Mouse (Mus musculus): ENCODE measurements around the gene Hyal2. TPM values are rescaled to one million over a fixed set of nuclear protein-coding genes. Genes with fewer than 3 reads are reported as not detected.
A peak's percentile ranks its signal among the peaks of the same experiment; 100 is the strongest.

The Hyal2 gene
- polyA plus RNA-seq, 1 experiment, result 34.2 TPM

GRCm38 (mm10) chr9:107526198-107527026 lies 41.3 kb upstream of the Hyal2 start:
- TF ChIP-seq POLR2A (IDR thresholded peaks at IDR 0.05; ENCODE audit: insufficient read length, low read depth) (no peak), MYOG (IDR thresholded peaks at IDR 0.05; ENCODE audit: control insufficient read depth in 1 of 3, insufficient read depth in 1 of 3, insufficient read length in 2 of 3, low read depth in 2 of 3) (no peak), MYOD1 (IDR thresholded peaks at IDR 0.05; ENCODE audit: control insufficient read depth in 1 of 3, insufficient read length in 2 of 3, low read depth in 2 of 3) (no peak), CEBPB (IDR thresholded peaks at IDR 0.05; ENCODE audit: insufficient read depth, poor library complexity, severe bottlenecking) (no peak), MAX (IDR thresholded peaks at IDR 0.05; ENCODE audit: low read depth) (no peak), REST (IDR thresholded peaks at IDR 0.05; ENCODE audit: insufficient read depth, insufficient read length) (no peak)
- H3K27me3 ChIP-seq (ENCODE audit: control insufficient read depth, insufficient read depth, insufficient read length), result peaks cover 57% of the 10 kb centered on the region
- H3K79me2 ChIP-seq (ENCODE audit: control insufficient read depth, insufficient read depth), result no peaks in the 10 kb centered on the region
- peak overlapping the region; percentile 6 for H3K4me2 ChIP-seq (ENCODE audit: low read depth)
- no peaks in the 10 kb centered on the region for H3K36me3 ChIP-seq (ENCODE audit: control insufficient read depth, insufficient read depth)
- H3ac ChIP-seq (ENCODE audit: control insufficient read depth, insufficient read length), result no peak overlapping the region
- H3K4me3 ChIP-seq, result no peak overlapping the region

DNA sequence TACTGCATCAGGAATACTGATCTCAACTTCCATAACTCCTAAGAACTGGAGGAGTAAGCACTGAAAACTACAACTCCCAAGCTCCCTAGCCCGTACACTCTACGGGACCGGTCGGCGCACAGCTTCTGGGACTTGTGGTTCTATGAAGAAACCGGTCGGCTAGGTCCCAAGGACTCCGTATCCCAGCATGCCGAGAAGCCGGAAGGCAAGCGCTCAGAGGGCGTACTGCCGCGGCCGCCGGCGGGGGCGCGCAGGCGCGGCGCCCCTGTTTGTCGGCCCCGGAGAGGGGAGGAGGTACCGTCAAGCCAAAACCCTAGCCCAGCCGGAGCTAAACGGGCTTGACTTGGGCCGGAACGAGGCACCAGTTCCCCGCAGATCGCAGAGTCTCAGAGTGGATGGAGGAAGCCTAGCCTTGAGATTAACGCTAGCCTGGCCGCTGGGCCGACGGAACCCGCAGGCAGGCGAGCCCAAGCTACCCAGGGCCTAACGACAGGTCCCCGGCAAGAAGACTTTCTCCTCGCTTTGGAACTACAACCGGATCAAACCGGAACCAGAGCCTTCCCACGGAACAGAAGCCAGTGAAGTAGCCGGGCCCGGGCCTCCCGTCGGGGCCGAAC lies 33.8 kb upstream of the Hyal2 start, which contains the start of gene Tmem115:
Gene Tmem115 (plus strand): TSS at position 155 of the 617 bp plus-strand sequence.
- peak; percentile 70 for TF ChIP-seq POLR2AphosphoS2 (IDR thresholded peaks at IDR 0.05; ENCODE audit: insufficient read length, low read depth)
- TF ChIP-seq POLR2A (IDR thresholded peaks at IDR 0.05; ENCODE audit: insufficient read length, low read depth), result peak; percentile 74
- no peak for TF ChIP-seq MYOD1 (IDR thresholded peaks at IDR 0.05; ENCODE audit: control insufficient read depth in 1 of 3, insufficient read length in 2 of 3, low read depth in 2 of 3)
- TF ChIP-seq E2F4 (IDR thresholded peaks at IDR 0.05; ENCODE audit: insufficient read depth), result no peak
- TF ChIP-seq SRF (IDR thresholded peaks at IDR 0.05; ENCODE audit: control insufficient read depth, insufficient read length, low read depth), result no peak
- no peak for TF ChIP-seq MYOG (IDR thresholded peaks at IDR 0.05; ENCODE audit: control insufficient read depth in 1 of 3, insufficient read depth in 1 of 3, insufficient read length in 2 of 3, low read depth in 2 of 3)
- no peak for TF ChIP-seq TCF3 (IDR thresholded peaks at IDR 0.05; ENCODE audit: insufficient read length, low read depth)
- Histone ChIP-seq H3K4me3 (peak within 1 kb of the TSS; percentile 92), H3ac (ENCODE audit: control insufficient read depth, insufficient read length) (peak within 1 kb of the TSS; percentile 73), H3K27me3 (ENCODE audit: control insufficient read depth, insufficient read depth, insufficient read length) (no peaks in the 10 kb centered on the region), H3K4me2 (ENCODE audit: low read depth) (peak within 1 kb of the TSS; percentile 86), H3K36me3 (ENCODE audit: control insufficient read depth, insufficient read depth) (peaks cover 6% of the 10 kb centered on the region), H3K79me2 (ENCODE audit: control insufficient read depth, insufficient read depth) (peaks cover 34% of the 10 kb centered on the region)

GRCm38 (mm10) chr9:107534408-107535202 lies 33.1 kb upstream of the Hyal2 start:
- Histone ChIP-seq H3ac (ENCODE audit: control insufficient read depth, insufficient read length) (peak overlapping the region; percentile 73), H3K36me3 (ENCODE audit: control insufficient read depth, insufficient read depth) (peaks cover 10% of the 10 kb centered on the region), H3K4me3 (peak overlapping the region; percentile 92), H3K79me2 (ENCODE audit: control insufficient read depth, insufficient read depth) (peaks cover 34% of the 10 kb centered on the region), H3K4me2 (ENCODE audit: low read depth) (peak overlapping the region; percentile 86), H3K27me3 (ENCODE audit: control insufficient read depth, insufficient read depth, insufficient read length) (no peaks in the 10 kb centered on the region)
- no peak for TF ChIP-seq USF1 (IDR thresholded peaks at IDR 0.05; ENCODE audit: low read depth)
- TF ChIP-seq E2F4 (IDR thresholded peaks at IDR 0.05; ENCODE audit: insufficient read depth), result no peak
- no peak for TF ChIP-seq POLR2AphosphoS2 (IDR thresholded peaks at IDR 0.05; ENCODE audit: insufficient read length, low read depth)
- no peak for TF ChIP-seq TCF12 (IDR thresholded peaks at IDR 0.05; ENCODE audit: insufficient read depth, poor library complexity, severe bottlenecking)
- no peak for TF ChIP-seq POLR2A (IDR thresholded peaks at IDR 0.05; ENCODE audit: insufficient read length, low read depth)
- no peak for TF ChIP-seq MYOG (IDR thresholded peaks at IDR 0.05; ENCODE audit: control insufficient read depth in 1 of 3, insufficient read depth in 1 of 3, insufficient read length in 2 of 3, low read depth in 2 of 3)
- no peak for TF ChIP-seq REST (IDR thresholded peaks at IDR 0.05; ENCODE audit: insufficient read depth, insufficient read length)
- TF ChIP-seq SRF (IDR thresholded peaks at IDR 0.05; ENCODE audit: control insufficient read depth, insufficient read length, low read depth), result no peak
- TF ChIP-seq MYOD1 (IDR thresholded peaks at IDR 0.05; ENCODE audit: control insufficient read depth in 1 of 3, insufficient read length in 2 of 3, low read depth in 2 of 3), result no peak
- no peak for TF ChIP-seq CEBPB (IDR thresholded peaks at IDR 0.05; ENCODE audit: insufficient read depth, poor library complexity, severe bottlenecking)
- TF ChIP-seq MAX (IDR thresholded peaks at IDR 0.05; ENCODE audit: low read depth), result no peak
- TF ChIP-seq TCF3 (IDR thresholded peaks at IDR 0.05; ENCODE audit: insufficient read length, low read depth), result no peak

- Histone ChIP-seq H3K4me2 (ENCODE audit: low read depth) (no peak overlapping the region), H3K36me3 (ENCODE audit: control insufficient read depth, insufficient read depth) (peaks cover 10% of the 10 kb centered on the region), H3ac (ENCODE audit: control insufficient read depth, insufficient read length) (no peak overlapping the region), H3K4me3 (no peak overlapping the region), H3K27me3 (ENCODE audit: control insufficient read depth, insufficient read depth, insufficient read length) (no peaks in the 10 kb centered on the region), H3K79me2 (ENCODE audit: control insufficient read depth, insufficient read depth) (peaks cover 34% of the 10 kb centered on the region)
- TF ChIP-seq MYOD1 (IDR thresholded peaks at IDR 0.05; ENCODE audit: control insufficient read depth in 1 of 3, insufficient read length in 2 of 3, low read depth in 2 of 3) (no peak), MYOG (IDR thresholded peaks at IDR 0.05; ENCODE audit: control insufficient read depth in 1 of 3, insufficient read depth in 1 of 3, insufficient read length in 2 of 3, low read depth in 2 of 3) (no peak), USF1 (IDR thresholded peaks at IDR 0.05; ENCODE audit: low read depth) (no peak), CEBPB (IDR thresholded peaks at IDR 0.05; ENCODE audit: insufficient read depth, poor library complexity, severe bottlenecking) (no peak), E2F4 (IDR thresholded peaks at IDR 0.05; ENCODE audit: insufficient read depth) (no peak), SRF (IDR thresholded peaks at IDR 0.05; ENCODE audit: control insufficient read depth, insufficient read length, low read depth) (no peak), TCF3 (IDR thresholded peaks at IDR 0.05; ENCODE audit: insufficient read length, low read depth) (no peak), MAX (IDR thresholded peaks at IDR 0.05; ENCODE audit: low read depth) (no peak), TCF12 (IDR thresholded peaks at IDR 0.05; ENCODE audit: insufficient read depth, poor library complexity, severe bottlenecking) (no peak)
Observed at GRCm38 (mm10) chr9:107538231-107538630, 29.5 kb upstream of the Hyal2 start.

All from myocyte (in vitro differentiated cells).